Mouse (Mus musculus) activated CD4-positive, CD25-positive, alpha-beta regulatory T cell, adult 4 months (primary cell): Measurements from ENCODE around the gene Gm21119. TPM values are rescaled to one million over a fixed set of nuclear protein-coding genes. Genes with fewer than 3 reads are reported as not detected.
"Not testable (repeated sequence)": the region's sequence is repeated elsewhere in the genome, so short reads cannot be mapped to it uniquely, and the experiment has no call there.

Experiments
- ATAC-seq: one replicate; pipeline ENCODE4 v1.8.0; 2017
- polyA plus RNA-seq, 2 experiments: library from polyadenylated mRNA; unstranded; fragments of 100-300 nt; shearing (Covaris generic); gene quantifications; one replicate each; pipeline ENCODE4 v1.2.1; 2017

The Gm21119 gene
- not detected for polyA plus RNA-seq

- ATAC-seq: not testable (repeated sequence)
Measured at GRCm38 (mm10) chr8:20614619-20615018, at the start of gene Gm21119. TSS of gene Gm21119 (plus strand) at chr8:20614919.

GRCm38 (mm10) chr8:20566753-20567152, 48.0 kb upstream of the Gm21119 start:
- not testable (repeated sequence) for ATAC-seq

DNA sequence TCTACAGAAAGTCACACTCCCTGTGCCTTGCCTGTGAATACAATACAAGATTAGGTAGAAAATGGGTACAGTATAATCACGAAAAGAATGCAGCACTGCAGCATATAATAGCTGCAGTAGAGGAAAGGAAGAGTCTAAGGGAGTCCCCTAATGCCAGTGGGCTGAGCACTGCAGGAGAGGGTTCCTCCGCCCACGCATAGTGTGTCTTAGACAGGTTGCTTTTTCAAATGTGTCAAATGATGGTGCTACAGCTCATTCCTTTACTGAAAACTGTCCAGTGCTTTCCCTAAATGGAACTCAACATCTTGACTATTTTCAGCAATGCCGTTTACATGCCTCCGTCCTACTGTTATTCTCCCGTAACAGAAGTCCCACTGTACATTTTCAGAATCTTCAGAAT, 33.6 kb upstream of the Gm21119 start:
- not testable (repeated sequence) for ATAC-seq

DNA sequence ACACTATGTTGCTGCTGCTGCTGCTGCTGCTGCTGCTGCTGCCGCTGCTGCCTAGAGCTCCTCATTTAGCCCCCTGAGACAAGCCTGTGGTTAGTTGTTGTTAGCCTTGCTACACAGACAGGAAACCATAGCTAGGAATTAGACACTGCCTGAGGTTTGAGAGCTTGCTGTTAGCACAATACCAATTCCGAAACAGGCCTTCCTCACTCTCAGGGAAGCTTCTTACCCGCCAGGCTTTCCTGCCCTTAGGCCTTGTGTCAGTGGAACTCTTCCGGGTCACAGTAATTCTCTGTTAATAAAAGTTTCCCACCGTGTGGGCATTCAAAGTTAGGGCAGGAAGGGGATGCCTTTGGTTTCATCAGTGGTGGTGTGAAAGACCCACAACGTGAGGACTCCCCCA, 31.9 kb upstream of the Gm21119 start:
- not testable (repeated sequence) for ATAC-seq

- ATAC-seq: not testable (repeated sequence)
Measured at GRCm38 (mm10) chr8:20588268-20589177, 26.2 kb upstream of the Gm21119 start.

GRCm38 (mm10) chr8:20589178-20589539, 25.6 kb upstream of the Gm21119 start:
- not testable (repeated sequence) for ATAC-seq

DNA sequence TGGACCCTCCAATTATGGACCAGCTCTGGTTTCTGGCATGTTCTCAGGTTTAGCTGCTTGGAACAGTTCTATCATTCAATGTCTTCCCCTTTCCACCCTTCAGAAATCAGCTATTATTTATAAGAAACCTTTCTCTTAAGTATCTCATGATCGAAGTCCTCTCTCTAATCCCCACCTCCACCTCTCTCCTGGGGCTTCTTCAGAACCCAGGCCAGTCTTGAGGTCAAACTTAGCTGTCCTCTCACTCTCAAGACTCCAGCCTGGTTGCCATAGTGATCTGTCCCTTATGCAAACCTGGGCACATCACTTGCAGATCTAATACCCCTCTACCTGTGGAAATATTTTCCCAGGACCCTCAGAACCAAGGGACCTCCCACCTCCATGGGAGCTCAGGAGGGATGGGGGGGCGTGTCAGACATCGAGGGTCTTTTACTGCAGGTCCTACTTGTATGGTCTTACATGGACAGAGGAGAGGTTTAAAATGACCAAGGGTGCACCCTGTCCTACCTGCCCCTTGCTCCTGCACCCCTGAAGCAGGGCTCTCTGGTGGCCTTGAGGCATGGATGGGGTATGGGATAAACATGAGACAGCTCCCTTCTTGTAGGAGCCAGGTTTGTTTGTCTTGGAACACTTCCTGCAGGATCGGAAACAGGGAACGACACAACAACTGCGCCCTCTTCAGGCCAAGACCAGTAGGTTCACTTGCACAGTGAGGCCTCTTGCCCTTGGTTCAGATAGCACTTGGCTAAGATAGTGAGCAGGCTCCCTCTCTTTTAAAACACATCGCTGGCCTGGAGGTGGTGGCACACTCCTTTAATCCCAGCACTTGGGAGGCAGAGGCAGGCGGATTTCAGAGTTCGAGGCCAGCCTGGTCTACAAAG, 24.4 kb upstream of the Gm21119 start:
- ATAC-seq: not testable (repeated sequence)

- not testable (repeated sequence) for ATAC-seq
Measured at GRCm38 (mm10) chr8:20591002-20591401, 23.7 kb upstream of the Gm21119 start.

GRCm38 (mm10) chr8:20592732-20593272, 21.9 kb upstream of the Gm21119 start:
- ATAC-seq: not testable (repeated sequence)

GRCm38 (mm10) chr8:20593841-20594240, 20.9 kb upstream of the Gm21119 start:
- not testable (repeated sequence) for ATAC-seq

DNA sequence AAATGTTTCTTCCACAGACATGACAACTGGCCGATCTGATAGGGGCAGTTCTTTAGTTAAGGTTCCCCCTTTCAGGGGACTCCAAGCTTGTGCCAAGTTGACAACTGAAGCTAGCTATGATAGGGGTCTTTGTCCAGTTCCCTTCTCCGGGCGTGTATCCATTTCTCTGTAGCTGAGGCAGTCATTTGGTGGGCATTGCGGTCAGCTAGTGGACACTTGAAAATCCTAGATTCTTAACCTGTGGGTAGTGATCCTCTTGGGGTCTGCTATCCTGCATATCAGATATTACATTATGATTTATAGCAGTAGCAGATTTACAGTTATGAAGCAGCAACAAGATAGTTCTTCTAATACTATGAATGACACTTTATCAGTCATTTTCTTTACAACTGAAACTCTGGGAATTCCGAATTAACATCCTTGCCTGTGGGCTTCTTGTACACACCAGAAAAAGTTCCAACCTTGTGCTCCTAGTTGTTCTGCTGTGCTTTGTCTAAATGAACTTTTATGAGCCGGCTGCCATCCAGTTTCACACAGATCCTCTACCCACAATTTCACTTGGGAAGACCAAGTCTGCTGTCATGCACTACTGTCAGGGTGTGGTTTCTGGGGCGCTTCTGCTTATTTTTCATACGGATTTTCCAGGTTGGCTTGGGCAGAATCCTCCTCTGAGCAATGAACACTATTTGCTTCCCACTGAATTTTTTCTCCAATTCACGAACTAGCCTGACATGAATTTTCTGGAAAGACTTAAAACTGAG, 18.5 kb upstream of the Gm21119 start:
- ATAC-seq: not testable (repeated sequence)

- ATAC-seq: not testable (repeated sequence)
Measured at GRCm38 (mm10) chr8:20596842-20597708, 17.6 kb upstream of the Gm21119 start.

- not testable (repeated sequence) for ATAC-seq
Measured at GRCm38 (mm10) chr8:20598300-20599170, 16.2 kb upstream of the Gm21119 start.

DNA sequence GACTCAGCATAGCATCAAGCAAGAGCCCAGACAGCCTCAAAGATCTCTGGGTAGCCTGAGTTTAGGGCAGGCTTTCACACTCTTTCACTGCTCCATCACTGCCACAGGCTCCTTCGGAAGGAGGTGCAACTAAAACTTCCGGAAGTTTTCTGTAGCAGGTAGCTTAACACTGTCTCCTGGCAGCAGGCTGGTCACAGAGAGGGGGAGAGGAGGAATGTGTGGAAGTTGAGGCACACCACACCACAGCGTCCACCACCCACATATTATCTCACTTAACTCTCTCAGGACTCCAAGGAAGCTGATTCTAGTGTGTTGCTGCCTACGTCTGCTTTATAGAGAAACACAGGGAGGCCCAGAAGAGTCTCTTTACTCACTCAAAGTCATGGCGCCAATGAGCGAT, 15.4 kb upstream of the Gm21119 start:
- not testable (repeated sequence) for ATAC-seq

- ATAC-seq: not testable (repeated sequence)
Measured at GRCm38 (mm10) chr8:20610856-20611255, 3.9 kb upstream of the Gm21119 start.

DNA sequence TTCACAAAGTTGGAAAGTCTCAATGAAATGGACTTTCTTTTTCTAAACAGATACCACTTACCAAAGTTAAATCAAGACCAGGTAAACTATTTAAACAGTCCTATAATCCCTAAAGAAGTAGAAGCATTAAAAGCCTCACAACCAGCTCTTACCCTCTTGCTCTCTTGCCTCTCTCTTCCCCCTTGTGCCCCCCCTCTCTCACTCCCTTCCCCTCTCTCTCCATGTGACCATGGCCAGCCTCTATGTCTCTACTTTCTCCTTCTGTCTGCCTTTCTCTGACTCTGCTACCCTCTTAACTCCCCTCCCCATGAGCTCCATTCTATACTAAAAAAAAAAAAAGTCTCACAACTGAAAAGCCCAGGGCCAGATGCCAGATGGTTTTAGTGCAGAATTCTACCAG, 2.0 kb upstream of the Gm21119 start:
- not testable (repeated sequence) for ATAC-seq

- not testable (repeated sequence) for ATAC-seq
Measured at GRCm38 (mm10) chr8:20630766-20631165, 16.0 kb downstream of the Gm21119 start.

DNA sequence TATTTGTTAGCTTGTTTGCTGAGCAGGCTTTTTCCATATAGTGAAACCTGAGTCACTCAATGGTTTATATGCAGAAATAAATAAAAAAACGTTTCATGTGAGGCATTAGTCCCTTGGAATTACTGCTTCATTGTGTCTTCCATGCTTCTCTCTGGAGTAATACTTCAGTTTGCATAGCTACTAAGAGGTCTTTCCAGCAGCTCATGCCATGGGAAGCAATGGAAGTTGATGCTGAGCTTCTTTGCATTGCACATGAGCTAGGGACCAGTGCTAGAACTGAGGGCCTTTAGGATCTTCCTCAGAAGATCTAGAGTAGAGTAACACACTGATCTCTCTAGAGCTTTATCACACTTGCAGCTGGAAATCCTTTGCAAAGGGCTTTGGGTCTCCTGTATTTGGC, 23.2 kb downstream of the Gm21119 start:
- ATAC-seq: not testable (repeated sequence)

GRCm38 (mm10) chr8:20643536-20643935, 28.8 kb downstream of the Gm21119 start:
- ATAC-seq: not testable (repeated sequence)

DNA sequence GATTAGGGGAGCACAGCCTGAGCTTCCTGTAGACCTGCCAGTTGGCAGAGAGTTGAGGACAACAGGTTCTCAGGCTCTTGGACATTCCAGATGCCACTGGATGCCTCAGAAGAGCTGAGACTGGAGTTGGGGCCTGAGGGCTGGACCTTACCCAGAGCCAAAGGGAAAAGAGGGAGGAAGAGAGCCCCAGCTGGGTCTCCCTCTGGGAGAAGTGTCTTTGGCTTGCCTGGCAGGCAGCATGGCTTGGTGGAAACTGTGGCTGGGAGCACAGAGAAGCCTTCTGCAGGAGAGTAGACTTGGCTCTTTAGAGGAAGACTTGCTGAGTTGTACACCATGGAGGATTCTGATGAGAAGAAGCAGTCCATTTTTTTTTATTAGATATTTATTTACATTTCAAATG, 38.3 kb downstream of the Gm21119 start:
- not testable (repeated sequence) for ATAC-seq
